In the genomic region with DNA sequence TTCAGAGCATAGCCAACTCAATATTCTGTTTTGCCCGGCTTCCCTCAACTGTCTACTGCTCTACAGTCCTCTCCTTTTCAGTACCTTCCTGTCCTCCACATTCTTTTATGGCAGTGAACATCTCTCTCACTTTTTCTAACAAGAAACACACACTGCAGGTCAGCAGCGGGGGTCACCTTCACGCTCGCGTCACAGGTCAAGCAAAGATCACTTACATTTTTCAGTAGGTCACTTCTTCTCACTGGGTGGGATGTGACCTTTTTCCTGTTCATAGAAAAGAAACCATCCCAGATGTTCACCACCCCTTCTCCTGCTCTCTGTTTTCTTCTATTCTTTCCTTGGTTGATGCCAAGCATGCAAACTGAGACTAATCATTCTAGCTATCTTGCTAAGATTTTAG, we compare ENCODE assay signal across 13 mouse cellular contexts.
"Had no signal": no experiment of that assay in that cellular context is flagged by ENCODE, and none has a peak within 500 bp of the region (broad histone marks: within the 10 kb centered on the region; RNA-seq: fewer than 3 reads in every experiment).

No protein-coding gene starts in this region.

- H3K9ac ChIP-seq: limb, embryonic 15.5 days; liver, embryonic 12.5 days; lung, embryonic 15.5 days; midbrain, embryonic 12.5 days had no signal

- H3K4me3 ChIP-seq: limb, embryonic 15.5 days; liver, embryonic 12.5 days; lung, embryonic 15.5 days; megakaryocyte, embryonic 14.5 days; midbrain, embryonic 12.5 days had no signal

- H3K4me1 ChIP-seq: limb, embryonic 15.5 days; liver, embryonic 12.5 days; lung, embryonic 15.5 days; megakaryocyte, embryonic 14.5 days; midbrain, embryonic 12.5 days had no signal

- H3K4me2 ChIP-seq: limb, embryonic 15.5 days; liver, embryonic 12.5 days; lung, embryonic 15.5 days; midbrain, embryonic 12.5 days had no signal

- ATAC-seq: liver, embryonic 12.5 days; midbrain, embryonic 16.5 days had no signal

- H3K9me3 ChIP-seq: limb, embryonic 15.5 days; liver, embryonic 12.5 days; lung, embryonic 15.5 days; midbrain, embryonic 12.5 days had no signal

- H3K27ac ChIP-seq: limb, embryonic 15.5 days; liver, embryonic 12.5 days; lung, embryonic 15.5 days; macrophage; midbrain, embryonic 12.5 days had no signal

- DNase-seq: kidney, adult 18-20 months; kidney, postnatal 10 days; left cerebral cortex, postnatal 4 days; lung, postnatal 14 days; thymus, adult 18-20 months; thymus, postnatal 14 days had no signal

- H3K36me3 ChIP-seq: limb, embryonic 15.5 days; liver, embryonic 12.5 days; lung, embryonic 15.5 days; midbrain, embryonic 12.5 days had no signal

- H3K27me3 ChIP-seq: limb, embryonic 15.5 days; liver, embryonic 12.5 days; lung, embryonic 15.5 days; megakaryocyte, embryonic 14.5 days; midbrain, embryonic 12.5 days had no signal
